Mouse (Mus musculus) cerebellum, adult 11 months (tissue): ENCODE measurements around the gene Rps16.

Experiments used
- DNase-seq: peaks from one replicate; pipeline ENCODE4 v3.0.0; 2022

Rps16 gene

GRCm38 (mm10) chr7:28392429-28393271 lies 42.2 kb downstream of the Rps16 start, which contains the start of the genes Med29 and Paf1:
Gene Med29 (minus strand): TSS chr7:28392708.
Gene Paf1 (plus strand): TSS chr7:28392951.
- peak; percentile 96 for DNase-seq

GRCm38 (mm10) chr7:28393272-28393951 lies 43.0 kb downstream of the Rps16 start:
- DNase-seq, result no peak

- no peak for DNase-seq
Measured at GRCm38 (mm10) chr7:28395425-28395824, 45.0 kb downstream of the Rps16 start.

GRCm38 (mm10) chr7:28398000-28398399 lies 47.5 kb downstream of the Rps16 start:
- no peak for DNase-seq

GRCm38 (mm10) chr7:28398696-28399340 lies 48.4 kb downstream of the Rps16 start:
- DNase-seq, result no peak

- DNase-seq, result no peak
Measured at GRCm38 (mm10) chr7:28401030-28401429, 50.6 kb downstream of the Rps16 start.

GRCm38 (mm10) chr7:28401942-28402341 lies 51.5 kb downstream of the Rps16 start:
- no peak for DNase-seq
